Mouse (Mus musculus) CH12.LX (cell line): ENCODE results near the gene Selenoo. TPM values are rescaled to one million over a fixed set of nuclear protein-coding genes. Genes with fewer than 3 reads are reported as not detected.

Experiments
- DNase-seq: peaks from one replicate; pipeline ENCODE4 v3.0.0-alpha.2; 2013; ENCODE audit errors: extremely low read depth
- H3K27ac ChIP-seq: 2 replicates; pipeline ENCODE4 v1.5.1; 2012; ENCODE audit warnings: low read depth, mild to moderate bottlenecking, control low read depth, moderate library complexity; ENCODE audit not compliant: insufficient read depth
- H3K27me3 ChIP-seq: replicated peaks from 2 replicates; pipeline ENCODE3; 2012; ENCODE audit warnings: inconsistent platforms
- H3K36me3 ChIP-seq, 2 experiments: replicated peaks in 1 of 2; 2 replicates each; pipeline versions ENCODE3 to v1.6.1; 2012; ENCODE audit warnings: inconsistent platforms in 1 of 2, low read length in 1 of 2, mild to moderate bottlenecking in 1 of 2, mixed read lengths in 1 of 2, moderate library complexity in 1 of 2; ENCODE audit not compliant: control insufficient read depth in 1 of 2, insufficient read depth in 1 of 2
- H3K4me1 ChIP-seq, 2 experiments: 2 replicates each; pipeline ENCODE4 v1.6.1; 2012; ENCODE audit warnings: inconsistent platforms in 1 of 2, moderate library complexity in 1 of 2; ENCODE audit not compliant: insufficient read depth in 2 of 2, control insufficient read depth in 1 of 2
- H3K4me2 ChIP-seq: 2 replicates; pipeline ENCODE4 v1.6.1; 2012; ENCODE audit warnings: low read depth, mild to moderate bottlenecking, control low read depth; ENCODE audit not compliant: poor library complexity, insufficient read depth, severe bottlenecking
- H3K4me3 ChIP-seq, 3 experiments: fragments of 150-350 bp in 1 of 3; sonication (generic) in 1 of 3; replicated peaks in 1 of 3; 2 replicates each; pipeline versions ENCODE3 to v1.5.1; 2011 to 2012; ENCODE audit warnings: low read depth in 2 of 3, low read length in 2 of 3, mild to moderate bottlenecking in 2 of 3, moderate library complexity in 2 of 3, control low read depth in 1 of 3, improper control_type of control experiment in 1 of 3, inconsistent platforms in 1 of 3, mixed read lengths in 1 of 3; ENCODE audit not compliant: poor library complexity in 1 of 3
- H3K79me2 ChIP-seq: replicated peaks from 2 replicates; pipeline ENCODE4 v1.6.1; 2012; ENCODE audit warnings: mild to moderate bottlenecking, moderate library complexity; ENCODE audit not compliant: control insufficient read depth, poor library complexity, insufficient read depth, severe bottlenecking; ENCODE audit errors: extremely low read depth
- H3K9ac ChIP-seq: 2 replicates; pipeline ENCODE4 v1.6.1; 2012; ENCODE audit warnings: low read depth, mild to moderate bottlenecking, control low read depth, moderate library complexity; ENCODE audit not compliant: insufficient read depth
- H3K9me3 ChIP-seq: replicated peaks from 2 replicates; pipeline ENCODE3; 2012; ENCODE audit warnings: low read length, inconsistent platforms, mixed read lengths
- BHLHE40 ChIP-seq: IDR thresholded peaks from 2 replicates; pipeline ENCODE4 v1.6.1; 2011; ENCODE audit warnings: mild to moderate bottlenecking, low read depth, low read length, improper control_type of control experiment
- CHD1 ChIP-seq: IDR thresholded peaks from 2 replicates; pipeline ENCODE4 v1.6.1; 2012; ENCODE audit warnings: low read depth, low read length, improper control_type of control experiment, inconsistent platforms
- CHD2 ChIP-seq: IDR thresholded peaks from 2 replicates; pipeline ENCODE4 v1.6.1; 2011; ENCODE audit warnings: low read length, improper control_type of control experiment
- CTCF ChIP-seq, 2 experiments: IDR thresholded peaks in 1 of 2; conservative IDR thresholded peaks in 1 of 2; 2 replicates each; pipeline ENCODE4 v1.5.1; 2011 to 2012; ENCODE audit warnings: low read depth in 2 of 2, low read length in 2 of 2, improper control_type of control experiment in 1 of 2, inconsistent platforms in 1 of 2, mild to moderate bottlenecking in 1 of 2, moderate library complexity in 1 of 2
- EP300 ChIP-seq: IDR thresholded peaks from 2 replicates; pipeline ENCODE4 v1.6.1; 2011; ENCODE audit warnings: low read length, improper control_type of control experiment
- ETS1 ChIP-seq: conservative IDR thresholded peaks from 2 replicates; pipeline ENCODE4 v1.6.1; 2012; ENCODE audit warnings: low read depth, mild to moderate bottlenecking, inconsistent platforms, low read length, improper control_type of control experiment, moderate library complexity
- GABPA ChIP-seq: IDR thresholded peaks from 2 replicates; pipeline ENCODE4 v1.6.1; 2012; ENCODE audit warnings: low read depth, low read length, improper control_type of control experiment, inconsistent platforms; ENCODE audit not compliant: insufficient replicate concordance
- HCFC1 ChIP-seq: IDR thresholded peaks from 2 replicates; pipeline ENCODE4 v1.6.1; 2012; ENCODE audit warnings: low read depth, mild to moderate bottlenecking, inconsistent platforms, low read length, improper control_type of control experiment
- IRF4 ChIP-seq: IDR thresholded peaks from 2 replicates; pipeline ENCODE4 v1.6.1; 2014; ENCODE audit warnings: low read depth, mild to moderate bottlenecking, inconsistent platforms, low read length, improper control_type of control experiment
- JUND ChIP-seq: conservative IDR thresholded peaks from 2 replicates; pipeline ENCODE4 v1.6.1; 2011; ENCODE audit warnings: low read depth, low read length, improper control_type of control experiment
- MAX ChIP-seq: IDR thresholded peaks from 2 replicates; pipeline ENCODE4 v1.6.1; 2011; ENCODE audit warnings: low read length, improper control_type of control experiment
- MEF2A ChIP-seq: IDR thresholded peaks from 2 replicates; pipeline ENCODE4 v1.6.1; 2014; ENCODE audit warnings: low read depth, mild to moderate bottlenecking, inconsistent platforms, low read length, improper control_type of control experiment, borderline replicate concordance
- MYC ChIP-seq: IDR thresholded peaks from 2 replicates; pipeline ENCODE4 v1.6.1; 2011; ENCODE audit warnings: low read depth, mild to moderate bottlenecking, improper control_type of control experiment, low read length
- NELFE ChIP-seq: IDR thresholded peaks from 2 replicates; pipeline ENCODE4 v1.6.1; 2011; ENCODE audit warnings: low read depth, low read length, improper control_type of control experiment
- NRF1 ChIP-seq: IDR thresholded peaks from 2 replicates; pipeline ENCODE4 v1.6.1; 2014; ENCODE audit warnings: low read depth, mild to moderate bottlenecking, inconsistent platforms, low read length, improper control_type of control experiment, moderate library complexity
- PAX5 ChIP-seq: IDR thresholded peaks from 2 replicates; pipeline ENCODE4 v1.6.1; 2012; ENCODE audit warnings: low read length, inconsistent platforms, mixed read lengths
- POLR2A ChIP-seq: IDR thresholded peaks from 2 replicates; pipeline ENCODE4 v1.6.1; 2011; ENCODE audit warnings: low read depth, mild to moderate bottlenecking, improper control_type of control experiment, low read length
- POLR2AphosphoS2 ChIP-seq: IDR thresholded peaks from 2 replicates; pipeline ENCODE4 v1.6.1; 2011; ENCODE audit warnings: low read depth, low read length, improper control_type of control experiment
- RAD21 ChIP-seq: IDR thresholded peaks from 2 replicates; pipeline ENCODE4 v1.6.1; 2011; ENCODE audit warnings: low read depth, mild to moderate bottlenecking, low read length, improper control_type of control experiment, moderate library complexity
- RCOR1 ChIP-seq: conservative IDR thresholded peaks from 2 replicates; pipeline ENCODE4 v1.6.1; 2012; ENCODE audit warnings: low read depth, mild to moderate bottlenecking, inconsistent platforms, low read length, improper control_type of control experiment
- TBP ChIP-seq: conservative IDR thresholded peaks from 2 replicates; pipeline ENCODE4 v1.6.1; 2011; ENCODE audit warnings: low read depth, low read length, improper control_type of control experiment
- TCF12 ChIP-seq: IDR thresholded peaks from 2 replicates; pipeline ENCODE4 v1.6.1; 2014; ENCODE audit warnings: low read depth, mild to moderate bottlenecking, inconsistent platforms, low read length, improper control_type of control experiment
- UBTF ChIP-seq: IDR thresholded peaks from 2 replicates; pipeline ENCODE4 v1.6.1; 2012; ENCODE audit warnings: low read depth, mild to moderate bottlenecking, inconsistent platforms, low read length, improper control_type of control experiment, moderate library complexity
- USF1 ChIP-seq: IDR thresholded peaks from 2 replicates; pipeline ENCODE4 v1.6.1; 2014; ENCODE audit warnings: low read depth, mild to moderate bottlenecking, inconsistent platforms, low read length, improper control_type of control experiment
- USF2 ChIP-seq: conservative IDR thresholded peaks from 2 replicates; pipeline ENCODE4 v1.6.1; 2011; ENCODE audit warnings: low read depth, low read length, improper control_type of control experiment
- ZC3H11A ChIP-seq: IDR thresholded peaks from 2 replicates; pipeline ENCODE4 v1.6.1; 2012; ENCODE audit warnings: low read depth, mild to moderate bottlenecking, inconsistent platforms, low read length, improper control_type of control experiment
- ZMIZ1 ChIP-seq: IDR thresholded peaks from 2 replicates; pipeline ENCODE4 v1.6.1; 2012; ENCODE audit warnings: low read depth, mild to moderate bottlenecking, inconsistent platforms, low read length, improper control_type of control experiment
- ZNF384 ChIP-seq: IDR thresholded peaks from 2 replicates; pipeline ENCODE4 v1.6.1; 2012; ENCODE audit warnings: low read depth, low read length, improper control_type of control experiment, inconsistent platforms
- dilution Hi-C: fragments of 300-500 bp; cut with MboI; formaldehyde crosslinking; loops from 2 replicates; pipeline ENCODE4 v1.14.3; 2020; ENCODE audit warnings: low sequenced_read_pairs; ENCODE audit not compliant: extremely low pct_unique_long_range_greater_than_20kb, extremely low pct_ligation_motif_present
- in situ Hi-C: fragments of 300-500 bp; cut with MboI; formaldehyde crosslinking; loops from 3 replicates; pipeline ENCODE4 v1.14.3; 2019; ENCODE audit warnings: low sequenced_read_pairs, low pct_ligation_motif_present, low pct_unique_long_range_greater_than_20kb, mixed read lengths
- polyA plus RNA-seq: library from polyadenylated mRNA; unstranded; fragments of >175 nt; gene quantifications from 2 replicates; pipeline ENCODE4 v1.2.1, GENCODE M21; 2012; ENCODE audit warnings: low read depth; ENCODE audit not compliant: insufficient read length
- total RNA-seq, 2 experiments: library from RNA; depleted of rRNA; stranded (reverse); fragments of 300-350 nt in 1 of 2; fragments of >200 nt in 1 of 2; gene quantifications; 2 replicates each; pipeline ENCODE4 v1.2.3; 2012 to 2014

Gene Selenoo
- total and polyA plus RNA-seq, 3 experiments, result 3.7 to 11.7 (median 8.7) TPM

GRCm38 (mm10) chr15:89140659-89141252 lies 51.9 kb downstream of the Selenoo start, which contains the start of gene Mapk12:
Mapk12 (minus strand) TSS chr15:89140703.
- in situ Hi-C loops, result no loop called here
- dilution Hi-C loops, result no loop called here
- Histone ChIP-seq H3K27me3 (peaks cover 55% of the 10 kb centered on the region), H3K9me3 (no peaks in the 10 kb centered on the region), H3K4me3 (no peak within 1 kb of the TSS), H3K4me1 (peaks cover 0 to 10% of the 10 kb centered on the region in 2 experiments; a peak in 2 of 4 replicates), H3K27ac (no peak within 1 kb of the TSS), H3K4me2 (no peak within 1 kb of the TSS), H3K79me2 (no peaks in the 10 kb centered on the region), H3K9ac (no peak within 1 kb of the TSS), H3K36me3 (peaks cover 2 to 18% of the 10 kb centered on the region in 2 experiments)
- TF ChIP-seq MAX (no peak), POLR2AphosphoS2 (no peak), TCF12 (no peak), PAX5 (no peak), BHLHE40 (no peak), CHD2 (no peak), USF1 (no peak), CTCF (conservative IDR thresholded peaks at IDR 0.05 in 1 of 2, IDR thresholded peaks at IDR 0.05 in 1 of 2; ENCODE audit: low read depth in 2 of 2, low read length in 2 of 2) (no peak), ETS1 (no peak), ZNF384 (no peak), HCFC1 (no peak), NRF1 (no peak), RCOR1 (no peak), MYC (no peak), UBTF (no peak), RAD21 (no peak), NELFE (no peak), ZMIZ1 (no peak)
- DNase-seq, result no peak

- TF ChIP-seq EP300 (no peak), RAD21 (no peak), POLR2AphosphoS2 (no peak), RCOR1 (no peak), ZMIZ1 (no peak), HCFC1 (no peak), ZC3H11A (no peak), TCF12 (no peak), USF2 (no peak), TBP (no peak), ETS1 (no peak), CTCF (conservative IDR thresholded peaks at IDR 0.05 in 1 of 2, IDR thresholded peaks at IDR 0.05 in 1 of 2; ENCODE audit: low read depth in 2 of 2, low read length in 2 of 2) (no peak), POLR2A (no peak), BHLHE40 (no peak), JUND (no peak), MEF2A (no peak), CHD1 (no peak), IRF4 (no peak), USF1 (no peak), GABPA (no peak)
- Histone ChIP-seq H3K36me3 (peaks cover 7 to 25% of the 10 kb centered on the region in 2 experiments), H3K27me3 (peaks cover 48% of the 10 kb centered on the region), H3K27ac (no peak overlapping the region), H3K4me1 (peaks cover 0 to 10% of the 10 kb centered on the region in 2 experiments; a peak in 2 of 4 replicates), H3K9me3 (no peaks in the 10 kb centered on the region), H3K4me3 (no peak overlapping the region), H3K79me2 (no peaks in the 10 kb centered on the region), H3K9ac (no peak overlapping the region), H3K4me2 (no peak overlapping the region)
- DNase-seq, result no peak
- in situ Hi-C loops (no loop called here), dilution Hi-C loops (no loop called here)
Observed at GRCm38 (mm10) chr15:89141443-89141842, 52.6 kb downstream of the Selenoo start.
